Mouse (Mus musculus): ENCODE data around the gene Hoxc4. TPM values are rescaled to one million over a fixed set of nuclear protein-coding genes. Genes with fewer than 3 reads are reported as not detected.

Gene Hoxc4
- polyA plus RNA-seq, 1 experiment from 2014 or later, result not detected

DNA sequence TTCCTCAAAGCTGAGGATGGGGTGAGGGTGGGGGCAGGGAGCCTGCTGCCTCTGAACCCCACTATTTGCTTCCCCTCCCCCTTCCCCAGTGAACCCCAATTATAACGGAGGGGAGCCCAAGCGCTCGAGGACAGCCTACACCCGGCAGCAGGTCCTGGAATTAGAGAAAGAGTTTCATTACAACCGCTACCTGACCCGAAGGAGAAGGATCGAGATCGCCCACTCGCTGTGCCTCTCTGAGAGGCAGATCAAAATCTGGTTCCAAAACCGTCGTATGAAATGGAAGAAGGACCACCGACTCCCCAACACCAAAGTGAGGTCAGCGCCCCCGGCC, 16.8 kb downstream of the Hoxc4 start:
- Histone ChIP-seq H3K4me3 (ENCODE audit: low read depth, low read length) (no peak overlapping the region), H3K9ac (ENCODE audit: low read length) (no peak overlapping the region), H3K27me3 (ENCODE audit: control insufficient read depth, insufficient read depth, low read length) (peaks cover 97% of the 10 kb centered on the region), H3K4me2 (ENCODE audit: low read depth, low read length, severe bottlenecking) (no peak overlapping the region), H3K9me3 (ENCODE audit: control insufficient read depth, low read length) (no peaks in the 10 kb centered on the region), H3K36me3 (ENCODE audit: control insufficient read depth, insufficient read depth, low read length) (no peaks in the 10 kb centered on the region), H3K27ac (ENCODE audit: low read depth, low read length) (no peak overlapping the region), H3K4me1 (replicated peaks; ENCODE audit: control insufficient read depth, insufficient read depth, low read length) (no peaks in the 10 kb centered on the region; the same call in 1 of the 2 replicates)
- ATAC-seq (replicated peaks; ENCODE audit: low FRiP score), result no peak
- under 1% methylated on average over 14 of the region's 14 CpGs for WGBS
- no peak for DNase-seq (ENCODE audit: low spot score)

DNA sequence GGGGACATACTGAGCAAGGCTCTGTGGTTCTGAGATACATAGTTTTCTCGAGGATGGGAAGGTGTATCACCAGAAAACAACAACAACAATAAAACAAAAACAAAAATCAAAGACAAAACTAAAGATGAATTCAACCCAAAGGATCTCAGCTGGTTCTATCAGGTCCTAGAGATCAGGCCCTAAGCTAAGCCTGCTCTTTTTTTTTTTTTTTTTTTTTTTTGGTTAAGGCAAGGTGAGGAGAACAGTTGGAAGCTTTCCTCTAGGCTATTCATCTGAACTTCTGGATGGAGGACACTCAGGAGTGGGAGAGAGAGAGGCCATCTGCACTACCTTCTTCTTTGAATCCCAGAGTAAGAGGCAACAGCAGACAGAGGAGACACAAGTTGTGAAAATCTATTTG, 18.8 kb downstream of the Hoxc4 start:
- Histone ChIP-seq H3K4me3 (ENCODE audit: low read depth, low read length) (no peak overlapping the region), H3K36me3 (ENCODE audit: control insufficient read depth, insufficient read depth, low read length) (no peaks in the 10 kb centered on the region), H3K9ac (ENCODE audit: low read length) (no peak overlapping the region), H3K9me3 (ENCODE audit: control insufficient read depth, low read length) (no peaks in the 10 kb centered on the region), H3K4me1 (replicated peaks; ENCODE audit: control insufficient read depth, insufficient read depth, low read length) (no peaks in the 10 kb centered on the region; the same call in 1 of the 2 replicates), H3K27me3 (ENCODE audit: control insufficient read depth, insufficient read depth, low read length) (peaks cover 99% of the 10 kb centered on the region), H3K27ac (ENCODE audit: low read depth, low read length) (no peak overlapping the region), H3K4me2 (ENCODE audit: low read depth, low read length, severe bottlenecking) (no peak overlapping the region)
- ATAC-seq (replicated peaks; ENCODE audit: low FRiP score), result no peak
- WGBS, result 8% methylated on average over 1 of the region's 1 CpGs
- no peak for DNase-seq (ENCODE audit: low spot score)

DNA sequence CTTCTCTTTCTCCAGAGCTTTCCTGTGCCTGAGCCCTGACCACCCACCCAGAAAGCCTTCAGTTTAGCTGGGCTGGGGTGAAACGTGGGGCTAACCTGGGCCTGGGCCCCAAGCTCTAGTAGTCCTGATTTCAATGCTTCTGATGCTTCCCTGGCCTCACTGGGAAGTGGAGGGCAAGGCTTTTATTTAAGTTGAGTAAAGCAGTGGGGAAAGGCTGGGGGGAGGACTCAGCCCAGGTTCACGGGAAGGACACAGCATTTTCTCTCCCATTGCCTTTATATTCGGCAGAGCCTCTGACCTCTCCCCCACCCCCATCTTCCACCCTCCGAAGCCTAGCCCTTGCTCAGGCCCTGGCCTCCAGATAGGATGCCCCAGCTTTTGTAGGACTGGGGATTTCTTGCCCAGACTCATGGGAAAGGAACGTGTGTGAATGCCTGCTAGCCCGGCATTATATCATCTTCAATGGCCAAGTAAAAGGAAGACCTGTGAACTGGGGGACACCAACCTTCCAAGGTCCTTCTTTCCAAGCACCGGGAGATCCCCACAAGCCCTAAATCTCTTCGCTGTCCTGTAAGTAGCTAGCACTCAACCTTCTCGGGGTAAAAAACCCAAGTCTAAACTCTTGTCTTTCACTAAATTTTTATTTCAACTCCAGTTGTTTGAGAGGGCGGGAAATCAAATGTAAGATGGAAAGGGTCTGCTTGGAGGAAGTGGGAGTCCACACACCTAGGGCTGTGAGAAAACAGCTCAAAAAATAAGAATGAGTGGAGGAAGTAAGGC, 20.2 kb downstream of the Hoxc4 start:
- peaks cover 99% of the 10 kb centered on the region for H3K27me3 ChIP-seq (ENCODE audit: control insufficient read depth, insufficient read depth, low read length)
- no peaks in the 10 kb centered on the region; the same call in 1 of the 2 replicates for H3K4me1 ChIP-seq (replicated peaks; ENCODE audit: control insufficient read depth, insufficient read depth, low read length)
- no peaks in the 10 kb centered on the region for H3K9me3 ChIP-seq (ENCODE audit: control insufficient read depth, low read length)
- H3K4me3 ChIP-seq (ENCODE audit: low read depth, low read length), result no peak overlapping the region
- H3K36me3 ChIP-seq (ENCODE audit: control insufficient read depth, insufficient read depth, low read length), result no peaks in the 10 kb centered on the region
- ATAC-seq (replicated peaks; ENCODE audit: low FRiP score) (no peak), DNase-seq (ENCODE audit: low spot score) (no peak)
- 5% methylated on average over 10 of the region's 10 CpGs for WGBS
- H3K4me2 ChIP-seq (ENCODE audit: low read depth, low read length, severe bottlenecking), result no peak overlapping the region
- no peak overlapping the region for H3K27ac ChIP-seq (ENCODE audit: low read depth, low read length)
- no peak overlapping the region for H3K9ac ChIP-seq (ENCODE audit: low read length)

DNA sequence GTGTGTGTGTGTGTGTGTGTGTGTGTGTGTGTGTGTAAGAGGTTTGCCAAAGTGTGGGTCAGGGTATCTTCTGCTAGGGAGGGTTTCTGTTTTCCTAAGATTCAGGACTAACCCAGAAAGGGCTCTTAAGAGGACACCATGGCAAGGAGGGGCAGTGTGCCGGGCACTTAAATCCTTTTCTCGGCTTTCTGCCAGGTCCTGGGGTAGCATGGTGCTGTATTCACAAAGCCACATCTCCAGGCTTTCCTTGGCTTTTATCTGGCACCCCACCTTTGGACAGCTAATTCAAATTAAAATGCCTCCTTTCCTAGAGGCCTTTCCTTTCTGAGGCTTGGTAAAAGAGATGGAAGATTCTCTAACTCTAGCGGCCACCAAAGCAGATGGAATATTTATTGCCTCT, 20.9 kb downstream of the Hoxc4 start:
- H3K4me3 ChIP-seq (ENCODE audit: low read depth, low read length), result no peak overlapping the region
- peaks cover 99% of the 10 kb centered on the region for H3K27me3 ChIP-seq (ENCODE audit: control insufficient read depth, insufficient read depth, low read length)
- H3K4me2 ChIP-seq (ENCODE audit: low read depth, low read length, severe bottlenecking), result no peak overlapping the region
- H3K9ac ChIP-seq (ENCODE audit: low read length), result no peak overlapping the region
- no peaks in the 10 kb centered on the region for H3K4me1 ChIP-seq (replicated peaks; ENCODE audit: control insufficient read depth, insufficient read depth, low read length)
- H3K9me3 ChIP-seq (ENCODE audit: control insufficient read depth, low read length), result no peaks in the 10 kb centered on the region
- no peak for ATAC-seq (replicated peaks; ENCODE audit: low FRiP score)
- no peak for DNase-seq (ENCODE audit: low spot score)
- no peak overlapping the region for H3K27ac ChIP-seq (ENCODE audit: low read depth, low read length)
- H3K36me3 ChIP-seq (ENCODE audit: control insufficient read depth, insufficient read depth, low read length), result no peaks in the 10 kb centered on the region
- 3% methylated on average over 3 of the region's 3 CpGs for WGBS

DNA sequence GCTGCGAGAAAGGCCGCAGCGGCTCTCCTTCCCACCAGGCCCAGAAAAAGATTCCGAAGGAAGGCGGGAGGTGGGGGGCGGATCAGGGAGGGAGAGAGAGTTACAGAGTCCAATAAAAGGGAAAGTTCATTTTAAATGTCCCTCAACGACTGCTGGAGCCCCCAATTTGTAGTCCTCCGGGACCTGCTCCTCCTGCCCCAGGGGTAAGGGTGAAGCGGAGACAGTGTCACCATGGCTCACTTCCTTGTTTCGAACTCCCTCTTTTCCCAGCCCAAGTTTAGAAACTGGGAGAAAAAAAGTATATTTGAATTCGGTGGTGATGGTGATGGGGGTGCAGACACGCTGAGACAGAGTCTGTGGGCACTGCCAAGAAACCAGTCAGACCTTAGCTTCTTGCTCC, 21.9 kb downstream of the Hoxc4 start:
- Histone ChIP-seq H3K4me2 (ENCODE audit: low read depth, low read length, severe bottlenecking) (no peak overlapping the region), H3K9me3 (ENCODE audit: control insufficient read depth, low read length) (no peaks in the 10 kb centered on the region), H3K4me1 (replicated peaks; ENCODE audit: control insufficient read depth, insufficient read depth, low read length) (no peaks in the 10 kb centered on the region), H3K9ac (ENCODE audit: low read length) (no peak overlapping the region), H3K36me3 (ENCODE audit: control insufficient read depth, insufficient read depth, low read length) (no peaks in the 10 kb centered on the region), H3K27ac (ENCODE audit: low read depth, low read length) (no peak overlapping the region), H3K27me3 (ENCODE audit: control insufficient read depth, insufficient read depth, low read length) (peaks cover 97% of the 10 kb centered on the region), H3K4me3 (ENCODE audit: low read depth, low read length) (no peak overlapping the region)
- WGBS, result 2% methylated on average over 12 of the region's 12 CpGs
- ATAC-seq (replicated peaks; ENCODE audit: low FRiP score), result no peak
- no peak for DNase-seq (ENCODE audit: low spot score)

DNA sequence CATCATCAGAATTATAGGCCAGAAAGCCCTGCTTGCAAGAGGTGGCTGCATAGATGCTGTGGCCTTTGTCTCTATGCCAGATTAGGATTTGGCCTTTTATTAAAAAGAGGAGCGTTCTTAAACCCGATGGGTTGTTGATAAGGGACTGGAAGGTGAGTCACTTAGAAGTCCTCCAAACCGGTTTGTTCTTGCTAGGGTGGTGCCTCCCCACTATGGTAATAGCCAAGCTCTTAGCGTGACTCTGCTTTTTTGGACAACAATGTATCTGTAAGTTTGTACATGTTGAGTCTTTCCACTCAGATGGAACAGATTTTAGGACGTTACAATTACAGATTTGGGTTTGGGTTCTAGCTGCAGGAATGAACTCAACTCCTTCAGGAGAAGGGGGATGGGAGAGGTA, 22.9 kb downstream of the Hoxc4 start:
- Histone ChIP-seq H3K27ac (ENCODE audit: low read depth, low read length) (no peak overlapping the region), H3K27me3 (ENCODE audit: control insufficient read depth, insufficient read depth, low read length) (peaks cover 93% of the 10 kb centered on the region), H3K4me2 (ENCODE audit: low read depth, low read length, severe bottlenecking) (no peak overlapping the region), H3K9me3 (ENCODE audit: control insufficient read depth, low read length) (no peaks in the 10 kb centered on the region), H3K4me3 (ENCODE audit: low read depth, low read length) (no peak overlapping the region), H3K9ac (ENCODE audit: low read length) (no peak overlapping the region), H3K4me1 (replicated peaks; ENCODE audit: control insufficient read depth, insufficient read depth, low read length) (no peaks in the 10 kb centered on the region), H3K36me3 (ENCODE audit: control insufficient read depth, insufficient read depth, low read length) (no peaks in the 10 kb centered on the region)
- no peak for ATAC-seq (replicated peaks; ENCODE audit: low FRiP score)
- 8% methylated on average over 5 of the region's 5 CpGs for WGBS
- no peak for DNase-seq (ENCODE audit: low spot score)

DNA sequence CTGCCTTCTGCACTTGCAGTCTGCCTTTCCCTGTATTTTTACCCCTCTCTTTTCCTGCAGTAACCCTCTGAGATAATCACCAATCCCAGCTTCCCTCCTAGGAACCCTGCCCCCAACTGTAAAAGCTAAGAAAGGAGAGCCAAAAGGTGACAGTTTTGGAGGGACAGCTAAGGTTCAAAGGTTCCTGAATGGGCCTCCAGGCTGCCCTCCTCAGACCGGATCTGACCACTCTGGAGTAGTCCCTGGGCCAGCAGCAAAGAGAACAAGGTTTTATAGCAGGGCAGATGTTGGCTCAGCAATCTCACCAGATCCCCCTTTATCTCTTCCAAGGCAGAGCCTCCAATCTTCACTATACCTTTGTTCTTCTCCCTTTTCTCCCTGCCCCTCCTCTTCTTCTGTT, 23.5 kb downstream of the Hoxc4 start:
- Histone ChIP-seq H3K9me3 (ENCODE audit: control insufficient read depth, low read length) (no peaks in the 10 kb centered on the region), H3K36me3 (ENCODE audit: control insufficient read depth, insufficient read depth, low read length) (no peaks in the 10 kb centered on the region), H3K27ac (ENCODE audit: low read depth, low read length) (no peak overlapping the region), H3K4me3 (ENCODE audit: low read depth, low read length) (no peak overlapping the region), H3K27me3 (ENCODE audit: control insufficient read depth, insufficient read depth, low read length) (peaks cover 92% of the 10 kb centered on the region), H3K4me1 (replicated peaks; ENCODE audit: control insufficient read depth, insufficient read depth, low read length) (no peaks in the 10 kb centered on the region), H3K9ac (ENCODE audit: low read length) (no peak overlapping the region), H3K4me2 (ENCODE audit: low read depth, low read length, severe bottlenecking) (no peak overlapping the region)
- DNase-seq (ENCODE audit: low spot score) (no peak), ATAC-seq (replicated peaks; ENCODE audit: low FRiP score) (no peak)
- WGBS, result 5% methylated on average over 1 of the region's 1 CpGs

DNA sequence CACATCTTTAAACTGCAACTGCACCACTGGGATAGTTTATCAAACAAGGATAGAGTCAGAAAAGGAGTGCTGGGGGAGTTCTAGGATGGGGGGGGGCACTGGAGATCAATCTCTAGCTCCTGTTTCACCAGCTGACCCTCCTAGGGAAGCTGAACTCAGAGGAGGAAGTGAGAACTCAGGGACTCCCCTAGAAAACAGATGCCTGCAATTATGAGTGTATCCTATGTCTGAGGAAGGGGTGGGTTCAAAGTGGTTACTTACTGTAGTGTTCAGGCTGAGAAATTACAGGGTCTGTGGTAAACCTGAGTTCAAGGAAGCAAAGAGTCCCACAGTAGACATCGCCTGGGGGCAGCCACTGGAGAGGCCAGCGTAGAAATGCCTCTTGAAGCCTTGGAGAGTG, 32.9 kb downstream of the Hoxc4 start:
- no peak for DNase-seq (ENCODE audit: low spot score)
- 78% methylated on average over 2 of the region's 2 CpGs for WGBS
- Histone ChIP-seq H3K4me3 (ENCODE audit: low read depth, low read length) (no peak overlapping the region), H3K27me3 (ENCODE audit: control insufficient read depth, insufficient read depth, low read length) (peaks cover 66% of the 10 kb centered on the region), H3K36me3 (ENCODE audit: control insufficient read depth, insufficient read depth, low read length) (no peaks in the 10 kb centered on the region), H3K9ac (ENCODE audit: low read length) (no peak overlapping the region), H3K4me2 (ENCODE audit: low read depth, low read length, severe bottlenecking) (no peak overlapping the region), H3K27ac (ENCODE audit: low read depth, low read length) (no peak overlapping the region), H3K9me3 (ENCODE audit: control insufficient read depth, low read length) (no peaks in the 10 kb centered on the region), H3K4me1 (replicated peaks; ENCODE audit: control insufficient read depth, insufficient read depth, low read length) (no peaks in the 10 kb centered on the region)
- no peak for ATAC-seq (replicated peaks; ENCODE audit: low FRiP score)

DNA sequence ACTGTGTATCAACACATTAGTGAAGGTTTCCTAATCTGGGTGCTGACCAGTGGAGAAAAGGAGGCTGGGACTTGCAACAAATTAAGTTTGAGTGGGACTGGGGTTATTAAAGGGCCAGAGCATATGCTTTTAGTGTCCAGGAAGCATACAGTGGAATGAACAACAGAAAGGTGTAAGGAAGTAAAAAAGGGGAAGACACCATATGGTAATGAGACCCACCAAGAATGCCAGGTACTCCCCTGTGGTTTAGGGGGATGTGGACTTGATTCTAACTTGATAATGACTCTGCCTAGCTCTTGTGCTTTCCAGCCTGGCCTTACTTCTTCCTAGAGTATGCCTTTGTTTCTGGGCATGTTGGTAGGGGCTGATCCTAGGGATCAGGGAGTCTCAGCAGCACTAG, 34.5 kb downstream of the Hoxc4 start:
- no peak overlapping the region for H3K4me3 ChIP-seq (ENCODE audit: low read depth, low read length)
- H3K36me3 ChIP-seq (ENCODE audit: control insufficient read depth, insufficient read depth, low read length), result no peaks in the 10 kb centered on the region
- H3K4me2 ChIP-seq (ENCODE audit: low read depth, low read length, severe bottlenecking), result no peak overlapping the region
- ATAC-seq (replicated peaks; ENCODE audit: low FRiP score) (no peak), DNase-seq (ENCODE audit: low spot score) (no peak)
- peaks cover 68% of the 10 kb centered on the region for H3K27me3 ChIP-seq (ENCODE audit: control insufficient read depth, insufficient read depth, low read length)
- no peak overlapping the region for H3K9ac ChIP-seq (ENCODE audit: low read length)
- no peaks in the 10 kb centered on the region for H3K4me1 ChIP-seq (replicated peaks; ENCODE audit: control insufficient read depth, insufficient read depth, low read length)
- no peak overlapping the region for H3K27ac ChIP-seq (ENCODE audit: low read depth, low read length)
- H3K9me3 ChIP-seq (ENCODE audit: control insufficient read depth, low read length), result no peaks in the 10 kb centered on the region
